Mouse (Mus musculus): ENCODE results near the gene Gm13757. TPM values are rescaled to one million over a fixed set of nuclear protein-coding genes. Genes with fewer than 3 reads are reported as not detected.
"Not testable (repeated sequence)": the region's sequence is repeated elsewhere in the genome, so short reads cannot be mapped to it uniquely, and the experiment has no call there.

Gm13757 gene
- not detected in 2 replicates for polyA plus RNA-seq (2012)

DNA sequence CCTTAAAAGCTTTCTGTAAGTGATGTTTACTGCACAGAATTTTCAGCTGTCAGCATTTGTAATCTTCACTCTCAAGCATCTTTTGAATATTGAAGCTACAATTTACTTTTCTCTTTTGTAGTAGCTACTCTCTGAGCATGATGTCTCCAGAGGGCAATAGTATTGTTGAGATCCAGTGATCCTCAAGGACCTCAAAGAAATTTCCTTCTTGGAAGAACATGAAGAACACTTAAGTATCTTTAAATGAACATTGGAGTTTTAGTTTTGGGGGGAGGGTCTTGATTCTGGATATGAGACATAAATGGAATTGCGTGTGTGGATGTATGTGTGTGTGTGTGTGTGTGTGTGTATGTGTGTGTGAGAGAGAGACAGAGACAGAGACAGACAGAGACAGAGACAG is at the start of gene Gm13757:
TSS of gene Gm13757 (minus strand) at position 101 of the 400 bp plus-strand sequence.
- TF ChIP-seq GATA1 (IDR thresholded peaks at IDR 0.05; ENCODE audit: low read length), result no peak

- TF ChIP-seq GATA1 (IDR thresholded peaks at IDR 0.05; ENCODE audit: low read length), result no peak
Observed at GRCm38 (mm10) chr2:88493020-88493419, 44.1 kb upstream of the Gm13757 start, which contains the start of gene Olfr1185-ps1. Gene Olfr1185-ps1 (plus strand): TSS chr2:88493320.

DNA sequence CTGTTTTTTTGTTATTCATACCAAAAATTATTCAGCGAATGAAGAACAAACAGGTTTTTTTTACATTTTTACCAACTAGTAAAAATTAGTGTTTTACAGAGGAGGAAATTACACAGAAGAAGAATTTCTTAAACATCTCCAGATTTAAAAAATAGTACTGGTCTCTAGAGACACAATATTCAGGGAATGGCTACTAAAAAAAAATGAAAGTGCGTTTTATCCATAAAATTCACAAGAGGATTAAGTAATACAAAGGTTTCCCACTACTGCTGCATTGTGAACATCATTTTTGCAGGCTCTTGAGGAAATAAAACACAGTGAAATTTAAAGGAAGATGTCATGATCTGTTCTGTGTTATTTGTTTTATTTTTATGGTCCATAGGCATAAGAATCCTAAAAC is 34.4 kb upstream of the Gm13757 start, which contains the start of gene Olfr1184:
TSS of gene Olfr1184 (plus strand) at position 301 of the 400 bp plus-strand sequence.
- TF ChIP-seq GATA1 (IDR thresholded peaks at IDR 0.05; ENCODE audit: low read length), result no peak

- TF ChIP-seq GATA1 (IDR thresholded peaks at IDR 0.05; ENCODE audit: low read length), result not testable (repeated sequence)
Observed at GRCm38 (mm10) chr2:88454567-88454966, 5.6 kb upstream of the Gm13757 start, which contains the start of gene Olfr1183. Gene Olfr1183 (plus strand): TSS chr2:88454867.

DNA sequence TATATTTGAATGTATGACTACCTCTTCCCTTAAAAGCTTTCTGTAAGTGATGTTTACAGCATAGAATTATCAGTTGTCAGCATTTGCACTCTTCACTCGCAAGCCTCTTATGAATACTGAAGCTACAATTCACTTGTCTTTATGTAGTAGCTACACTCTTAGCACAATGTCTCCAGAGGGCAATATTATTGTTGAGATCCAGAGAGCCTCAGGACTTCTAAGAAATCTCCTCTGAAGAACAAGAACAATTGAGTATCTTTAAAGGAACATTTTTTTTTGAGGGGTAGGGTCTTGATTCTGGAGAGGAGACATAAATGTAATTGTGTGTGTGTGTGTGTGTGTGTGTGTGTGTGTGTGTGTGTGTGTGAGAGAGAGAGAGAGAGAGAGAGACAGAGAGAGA is 22.9 kb downstream of the Gm13757 start, which contains the start of gene Olfr1181:
TSS of gene Olfr1181 (minus strand) at position 101 of the 400 bp plus-strand sequence.
- no peak for TF ChIP-seq GATA1 (IDR thresholded peaks at IDR 0.05; ENCODE audit: low read length)

GRCm38 (mm10) chr2:88419051-88419450 is 29.9 kb downstream of the Gm13757 start, which contains the start of gene Olfr1180:
Gene Olfr1180 (minus strand): TSS chr2:88419151.
- no peak for TF ChIP-seq GATA1 (IDR thresholded peaks at IDR 0.05; ENCODE audit: low read length)

GRCm38 (mm10) chr2:88406353-88406752 is 42.6 kb downstream of the Gm13757 start, which contains the start of gene Olfr1179:
Gene Olfr1179 (minus strand): TSS chr2:88406453.
- no peak for TF ChIP-seq GATA1 (IDR thresholded peaks at IDR 0.05; ENCODE audit: low read length)

Other genes starting within 250 kb of the Gm13757 start
- not detected in 2 replicates for gene Olfr1170, start 220.8 kb downstream of the Gm13757 start, polyA plus RNA-seq (2012)
- not detected in 2 replicates for gene Olfr1173, start 169.3 kb downstream of the Gm13757 start, polyA plus RNA-seq (2012)
- gene Olfr1174-ps, start 134.0 kb downstream of the Gm13757 start, polyA plus RNA-seq (2012), result not detected in 2 replicates
- not detected in 2 replicates for gene Olfr1175-ps, start 121.9 kb downstream of the Gm13757 start, polyA plus RNA-seq (2012)
- gene Olfr1176, start 112.4 kb downstream of the Gm13757 start, polyA plus RNA-seq (2012), result not detected in 2 replicates
- not detected in 2 replicates for gene Olfr1177-ps, start 102.6 kb downstream of the Gm13757 start, polyA plus RNA-seq (2012)
- gene Olfr1178, start 62.1 kb downstream of the Gm13757 start, polyA plus RNA-seq (2012), result not detected in 2 replicates
- not detected in 2 replicates for gene Olfr1179, start 42.7 kb downstream of the Gm13757 start, polyA plus RNA-seq (2012)
- not detected in 2 replicates for gene Olfr1180, start 30.0 kb downstream of the Gm13757 start, polyA plus RNA-seq (2012)
- gene Olfr1181, start 23.0 kb downstream of the Gm13757 start, polyA plus RNA-seq (2012), result not detected in 2 replicates
- not detected in 2 replicates for gene Olfr1183, start 5.7 kb upstream of the Gm13757 start, polyA plus RNA-seq (2012)
- gene Olfr1184, start 34.5 kb upstream of the Gm13757 start, polyA plus RNA-seq (2012), result not detected in 2 replicates
- not detected in 2 replicates for gene Olfr1185-ps1, start 44.2 kb upstream of the Gm13757 start, polyA plus RNA-seq (2012)
- not detected in 2 replicates for gene Olfr1186, start 69.4 kb upstream of the Gm13757 start, polyA plus RNA-seq (2012)
- not detected in 2 replicates for gene Olfr1188, start 107.8 kb upstream of the Gm13757 start, polyA plus RNA-seq (2012)
- not detected in 2 replicates for gene Olfr1189, start 137.3 kb upstream of the Gm13757 start, polyA plus RNA-seq (2012)
- gene Olfr1191-ps1, start 191.4 kb upstream of the Gm13757 start, polyA plus RNA-seq (2012), result not detected in 2 replicates
- gene Olfr1192-ps1, start 199.4 kb upstream of the Gm13757 start, polyA plus RNA-seq (2012), result not detected in 2 replicates
- gene Olfr1193, start 226.5 kb upstream of the Gm13757 start, polyA plus RNA-seq (2012), result not detected in 2 replicates
- gene Olfr1195, start 240.1 kb upstream of the Gm13757 start, polyA plus RNA-seq (2012), result not detected in 2 replicates